Mouse (Mus musculus) cerebellum, adult 9-10 months (tissue): ENCODE measurements around the gene Btbd35f28.
"Not testable (repeated sequence)": the region's sequence is repeated elsewhere in the genome, so short reads cannot be mapped to it uniquely, and the experiment has no call there.

Experiments
- DNase-seq: peaks from one replicate; pipeline ENCODE4 v3.0.0; 2022

Gene Btbd35f28

DNA sequence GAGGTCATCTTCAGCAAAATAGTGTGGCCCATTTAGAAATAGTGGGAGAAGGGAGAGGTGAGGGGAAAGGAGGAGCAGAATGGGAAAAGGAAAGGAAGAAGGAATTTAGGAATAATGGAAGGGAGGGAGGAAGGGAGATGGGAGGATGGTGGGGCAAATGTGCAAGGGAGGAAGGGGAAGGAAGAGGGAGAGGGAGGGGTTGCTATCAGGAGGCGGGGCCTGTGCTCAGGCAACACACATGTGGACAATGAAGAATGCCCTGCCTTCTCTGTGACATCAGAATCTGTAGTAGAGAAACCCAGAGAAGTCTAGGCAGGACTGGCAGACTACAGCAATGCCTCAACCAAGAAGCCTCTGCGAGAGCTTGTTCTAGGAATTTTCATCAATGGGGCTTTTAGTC, at the start of gene Btbd35f28:
Btbd35f28 (plus strand) TSS at position 301 of the 400 bp plus-strand sequence.
- not testable (repeated sequence) for DNase-seq
